Mouse (Mus musculus) neural tube, embryonic 11.5 days (tissue): ENCODE data around the gene Bpi. TPM values are rescaled to one million over a fixed set of nuclear protein-coding genes. Genes with fewer than 3 reads are reported as not detected.

Experiments
- ATAC-seq: fragments of 200-750 bp; cut with Nextera tagmentation; 2 replicates; pipeline ENCODE4 v1.8.0; 2017; ENCODE audit warnings: moderate number of reproducible peaks, mild to moderate bottlenecking, moderate TSS enrichment, moderate library complexity; ENCODE audit not compliant: insufficient read depth, low FRiP score, low TSS enrichment
- DNase-seq: peaks from one replicate; pipeline ENCODE4 v3.0.0-alpha.2; 2015; ENCODE audit warnings: low spot score
- H3K27ac ChIP-seq: fragments of 300-500 bp; sonication (generic); 2 replicates; pipeline ENCODE4 v1.5.1; 2014; ENCODE audit warnings: low read depth, mild to moderate bottlenecking, low read length
- H3K27me3 ChIP-seq: fragments of 300-500 bp; sonication (generic); 2 replicates; pipeline ENCODE4 v1.6.1; 2014; ENCODE audit warnings: mild to moderate bottlenecking, low read length, mixed read lengths; ENCODE audit not compliant: control insufficient read depth, insufficient read depth
- H3K36me3 ChIP-seq: fragments of 300-500 bp; sonication (generic); 2 replicates; pipeline ENCODE4 v1.6.1; 2014; ENCODE audit warnings: mild to moderate bottlenecking, low read length, moderate library complexity, mixed read lengths; ENCODE audit not compliant: control insufficient read depth, insufficient read depth
- H3K4me1 ChIP-seq: fragments of 300-500 bp; sonication (generic); 2 replicates; pipeline ENCODE4 v1.6.1; 2014; ENCODE audit warnings: low read length, mixed read lengths; ENCODE audit not compliant: control insufficient read depth, insufficient read depth
- H3K4me2 ChIP-seq: fragments of 300-500 bp; sonication (generic); 2 replicates; pipeline ENCODE4 v1.6.1; 2014; ENCODE audit warnings: low read depth, mild to moderate bottlenecking, moderate library complexity
- H3K4me3 ChIP-seq: fragments of 300-500 bp; sonication (generic); 2 replicates; pipeline ENCODE4 v1.5.1; 2014; ENCODE audit warnings: low read depth, low read length
- H3K9ac ChIP-seq: fragments of 300-500 bp; sonication (generic); 2 replicates; pipeline ENCODE4 v1.6.1; 2014; ENCODE audit warnings: mild to moderate bottlenecking, low read length
- H3K9me3 ChIP-seq: fragments of 300-500 bp; sonication (generic); 2 replicates; pipeline ENCODE4 v1.6.1; 2016; ENCODE audit warnings: low read length; ENCODE audit not compliant: control insufficient read depth
- WGBS: fragments of 180-500 bp; shearing (Covaris S2); extraction: QIAGEN DNeasy Blood & Tissue Kit; methylation state at CpG from one replicate; pipeline ENCODE4 v1.1.7; 2014; 5-methylcytosine and 5-hydroxymethylcytosine counted together
- polyA plus RNA-seq: library from polyadenylated mRNA; unstranded; fragments of >200 nt; fragmentation: Nextera tagmentation; extraction: Ambion mirVana; gene quantifications from 2 replicates; pipeline ENCODE4 v1.2.1, GENCODE M21; 2014

Bpi gene
- polyA plus RNA-seq, 1 experiment from 2014 or later: not detected

DNA sequence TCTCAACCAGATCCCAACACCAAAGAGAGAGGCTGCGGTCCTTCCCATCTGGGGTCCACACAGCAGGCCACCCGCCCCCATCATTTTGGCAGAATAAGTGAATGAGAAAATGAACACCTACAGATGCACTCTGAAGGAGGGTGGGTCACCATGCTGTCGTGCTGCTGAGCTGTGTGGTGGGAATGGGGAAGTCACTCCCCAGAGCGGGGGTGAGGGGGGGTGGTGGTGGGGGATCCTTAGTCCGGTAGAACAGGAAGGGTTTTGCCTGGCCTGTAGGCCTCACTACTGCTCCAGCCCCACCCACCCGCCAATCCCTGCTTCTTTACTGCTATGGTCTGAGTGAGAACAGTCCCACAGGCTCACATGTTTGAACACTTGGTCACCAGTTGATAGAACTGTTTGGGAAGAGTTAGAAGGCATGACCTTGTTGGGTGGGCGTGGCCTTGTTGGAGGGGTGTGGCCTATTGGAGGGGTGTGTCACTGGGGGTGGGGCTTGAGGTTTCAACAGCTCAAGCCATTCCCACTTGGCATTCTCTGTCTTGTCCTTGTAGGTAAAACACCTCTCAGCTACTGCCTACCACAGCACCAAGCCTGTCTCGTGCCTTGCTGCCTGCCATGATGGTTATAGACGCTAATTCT, 36.3 kb upstream of the Bpi start:
- Histone ChIP-seq H3K4me1 (no peaks in the 10 kb centered on the region), H3K27ac (no peak overlapping the region), H3K36me3 (no peaks in the 10 kb centered on the region), H3K9me3 (no peaks in the 10 kb centered on the region), H3K4me3 (no peak overlapping the region), H3K4me2 (no peak overlapping the region), H3K27me3 (no peaks in the 10 kb centered on the region), H3K9ac (no peak overlapping the region)
- no peak for DNase-seq
- 91% methylated on average over 9 of the region's 9 CpGs for WGBS
- ATAC-seq: no peak

GRCm38 (mm10) chr2:158222664-158223063, 35.2 kb upstream of the Bpi start:
- Histone ChIP-seq H3K27ac (no peak overlapping the region), H3K27me3 (no peaks in the 10 kb centered on the region), H3K4me3 (no peak overlapping the region), H3K9ac (no peak overlapping the region), H3K36me3 (no peaks in the 10 kb centered on the region), H3K9me3 (no peaks in the 10 kb centered on the region), H3K4me2 (no peak overlapping the region), H3K4me1 (no peaks in the 10 kb centered on the region)
- DNase-seq (no peak), ATAC-seq (no peak)
- 68% methylated on average over 4 of the region's 4 CpGs for WGBS

GRCm38 (mm10) chr2:158223497-158223896, 34.4 kb upstream of the Bpi start:
- ATAC-seq (no peak), DNase-seq (no peak)
- Histone ChIP-seq H3K27ac (no peak overlapping the region), H3K9ac (no peak overlapping the region), H3K36me3 (no peaks in the 10 kb centered on the region), H3K4me3 (no peak overlapping the region), H3K4me1 (no peaks in the 10 kb centered on the region), H3K27me3 (no peaks in the 10 kb centered on the region), H3K9me3 (no peaks in the 10 kb centered on the region), H3K4me2 (no peak overlapping the region)
- 76% methylated on average over 3 of the region's 3 CpGs for WGBS

GRCm38 (mm10) chr2:158225301-158225700, 32.6 kb upstream of the Bpi start:
- WGBS: 76% methylated on average over 5 of the region's 5 CpGs
- no peak for ATAC-seq
- no peak overlapping the region for H3K27ac ChIP-seq
- 0 out of 2 replicates have a peak, but pooled peaks cover 2% of the 10 kb centered on the region for H3K27me3 ChIP-seq
- no peak overlapping the region for H3K4me3 ChIP-seq
- no peaks in the 10 kb centered on the region for H3K9me3 ChIP-seq
- 0 out of 2 replicates have a peak, but pooled peaks cover 4% of the 10 kb centered on the region for H3K4me1 ChIP-seq
- H3K9ac ChIP-seq: no peak overlapping the region
- H3K36me3 ChIP-seq: no peaks in the 10 kb centered on the region
- H3K4me2 ChIP-seq: no peak overlapping the region
- DNase-seq: no peak

DNA sequence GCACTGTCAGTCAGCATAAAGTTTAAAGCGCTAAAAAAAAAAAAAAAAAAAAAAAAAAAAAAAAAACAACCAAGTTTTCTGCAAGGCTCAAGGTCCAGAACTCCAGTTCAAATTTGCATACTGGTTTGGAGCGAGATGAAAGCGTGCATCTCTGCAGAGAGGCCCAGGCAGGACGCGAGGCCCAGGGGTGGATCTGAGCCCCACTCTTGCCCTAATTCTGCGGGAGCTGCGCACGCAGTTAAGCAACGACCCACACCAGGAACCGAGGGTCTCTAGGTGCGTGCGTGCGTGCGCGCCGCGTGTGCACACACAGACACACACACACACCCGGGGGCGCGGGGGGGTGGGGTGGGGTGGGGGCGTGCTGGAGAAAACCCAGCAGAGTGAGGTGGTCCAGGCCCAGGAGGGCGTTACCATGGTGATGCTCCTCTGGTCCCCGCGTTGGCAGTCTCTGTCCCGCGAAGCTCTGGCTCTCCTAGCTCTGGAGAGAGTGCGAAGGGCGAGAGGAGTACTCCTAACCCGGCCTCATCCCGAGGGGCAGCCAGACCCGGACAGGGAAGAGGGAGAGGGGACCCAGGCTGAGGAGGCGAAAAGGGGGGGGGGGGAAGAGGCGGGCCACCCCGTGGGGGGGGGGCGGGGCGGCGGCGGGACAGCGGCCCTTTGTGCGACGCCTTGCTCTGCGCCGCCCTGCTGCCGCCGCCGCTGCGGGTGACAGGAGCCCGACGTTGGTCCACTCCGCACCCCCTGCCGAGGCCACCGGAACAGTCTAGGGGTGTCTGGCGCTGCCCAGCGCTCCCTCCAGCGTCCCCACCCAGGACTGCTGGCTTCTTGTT, 29.0 kb upstream of the Bpi start, which contains the start of gene D630003M21Rik:
D630003M21Rik (minus strand) TSS at position 553 of the 833 bp plus-strand sequence.
- under 1% methylated on average over 38 of the region's 55 CpGs for WGBS
- peak within 1 kb of the TSS; percentile 67 for H3K9ac ChIP-seq
- peaks cover 7% of the 10 kb centered on the region; the same call in 1 of the 2 replicates for H3K4me1 ChIP-seq
- peak; percentile 73 for ATAC-seq
- no peaks in the 10 kb centered on the region for H3K36me3 ChIP-seq
- H3K9me3 ChIP-seq: no peaks in the 10 kb centered on the region
- H3K4me2 ChIP-seq: peak within 1 kb of the TSS; percentile 90
- H3K27ac ChIP-seq: peak within 1 kb of the TSS; percentile 39; the same call in 1 of the 2 replicates
- H3K4me3 ChIP-seq: peak within 1 kb of the TSS; percentile 44
- DNase-seq: peak; percentile 66
- H3K27me3 ChIP-seq: 0 out of 2 replicates have a peak, but pooled peaks cover 2% of the 10 kb centered on the region

DNA sequence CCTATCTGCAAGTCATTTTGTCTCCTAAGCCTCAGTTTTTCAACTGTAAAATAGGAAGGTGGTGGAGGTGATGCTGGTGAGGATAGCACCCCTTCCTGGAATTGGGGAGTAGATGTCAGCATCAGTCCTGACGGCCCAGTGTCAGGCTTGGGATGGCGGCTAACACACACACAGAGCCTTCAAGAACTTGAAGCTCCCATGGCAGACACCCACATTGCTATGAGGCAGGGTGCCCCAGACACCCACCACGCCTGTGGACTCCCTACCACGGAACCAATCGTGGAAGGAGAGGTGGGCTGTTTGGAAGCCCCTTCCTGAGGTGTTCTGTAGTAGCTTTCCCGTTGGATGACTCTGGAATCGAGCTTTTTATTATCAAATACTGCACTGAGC, 28.4 kb upstream of the Bpi start:
- ATAC-seq (peak; percentile 18; the same call in 1 of the 2 replicates), DNase-seq (no peak)
- H3K36me3 ChIP-seq: no peaks in the 10 kb centered on the region
- H3K4me2 ChIP-seq: peak overlapping the region; percentile 90
- H3K9me3 ChIP-seq: no peaks in the 10 kb centered on the region
- H3K9ac ChIP-seq: peak overlapping the region; percentile 67
- H3K4me3 ChIP-seq: peak overlapping the region; percentile 44
- H3K27ac ChIP-seq: 0 out of 2 replicates have a peak overlapping the region, but pooled peaks have one; percentile 39
- H3K4me1 ChIP-seq: peaks cover 7% of the 10 kb centered on the region; the same call in 1 of the 2 replicates
- H3K27me3 ChIP-seq: 0 out of 2 replicates have a peak, but pooled peaks cover 2% of the 10 kb centered on the region
- WGBS: 30% methylated on average over 7 of the region's 7 CpGs

- no peak overlapping the region for H3K4me2 ChIP-seq
- 0 out of 2 replicates have a peak, but pooled peaks cover 2% of the 10 kb centered on the region for H3K27me3 ChIP-seq
- no peak overlapping the region for H3K27ac ChIP-seq
- no peak for ATAC-seq
- H3K9ac ChIP-seq: no peak overlapping the region
- H3K4me1 ChIP-seq: peaks cover 7% of the 10 kb centered on the region; the same call in 1 of the 2 replicates
- no peak overlapping the region for H3K4me3 ChIP-seq
- no peaks in the 10 kb centered on the region for H3K36me3 ChIP-seq
- no peak for DNase-seq
- WGBS: 41% methylated on average over 6 of the region's 6 CpGs
- no peaks in the 10 kb centered on the region for H3K9me3 ChIP-seq
Measured at GRCm38 (mm10) chr2:158230617-158231016, 27.3 kb upstream of the Bpi start.

GRCm38 (mm10) chr2:158231071-158231470, 26.8 kb upstream of the Bpi start:
- H3K36me3 ChIP-seq: no peaks in the 10 kb centered on the region
- H3K9me3 ChIP-seq: no peaks in the 10 kb centered on the region
- ATAC-seq: no peak
- 0 out of 2 replicates have a peak, but pooled peaks cover 2% of the 10 kb centered on the region for H3K27me3 ChIP-seq
- H3K4me1 ChIP-seq: peaks cover 7% of the 10 kb centered on the region; the same call in 1 of the 2 replicates
- no peak overlapping the region for H3K27ac ChIP-seq
- DNase-seq: no peak
- no peak overlapping the region for H3K4me3 ChIP-seq
- 40% methylated on average over 5 of the region's 5 CpGs for WGBS
- H3K9ac ChIP-seq: no peak overlapping the region
- H3K4me2 ChIP-seq: no peak overlapping the region
